Mouse (Mus musculus) CH12.LX (cell line): ENCODE measurements around the gene Kcnmb3. TPM values are rescaled to one million over a fixed set of nuclear protein-coding genes. Genes with fewer than 3 reads are reported as not detected.

ENCODE experiments used
- DNase-seq: peaks from one replicate; pipeline ENCODE4 v3.0.0-alpha.2; 2013; ENCODE audit errors: extremely low read depth
- H3K27ac ChIP-seq: 2 replicates; pipeline ENCODE4 v1.5.1; 2012; ENCODE audit warnings: low read depth, mild to moderate bottlenecking, control low read depth, moderate library complexity; ENCODE audit not compliant: insufficient read depth
- H3K27me3 ChIP-seq: replicated peaks from 2 replicates; pipeline ENCODE3; 2012; ENCODE audit warnings: inconsistent platforms
- H3K36me3 ChIP-seq, 2 experiments: replicated peaks in 1 of 2; 2 replicates each; pipeline versions ENCODE3 to v1.6.1; 2012; ENCODE audit warnings: inconsistent platforms in 1 of 2, low read length in 1 of 2, mild to moderate bottlenecking in 1 of 2, mixed read lengths in 1 of 2, moderate library complexity in 1 of 2; ENCODE audit not compliant: control insufficient read depth in 1 of 2, insufficient read depth in 1 of 2
- H3K4me1 ChIP-seq, 2 experiments: 2 replicates each; pipeline ENCODE4 v1.6.1; 2012; ENCODE audit warnings: inconsistent platforms in 1 of 2, moderate library complexity in 1 of 2; ENCODE audit not compliant: insufficient read depth in 2 of 2, control insufficient read depth in 1 of 2
- H3K4me2 ChIP-seq: 2 replicates; pipeline ENCODE4 v1.6.1; 2012; ENCODE audit warnings: low read depth, mild to moderate bottlenecking, control low read depth; ENCODE audit not compliant: poor library complexity, insufficient read depth, severe bottlenecking
- H3K4me3 ChIP-seq, 3 experiments: fragments of 150-350 bp in 1 of 3; sonication (generic) in 1 of 3; replicated peaks in 1 of 3; 2 replicates each; pipeline versions ENCODE3 to v1.5.1; 2011 to 2012; ENCODE audit warnings: low read depth in 2 of 3, low read length in 2 of 3, mild to moderate bottlenecking in 2 of 3, moderate library complexity in 2 of 3, control low read depth in 1 of 3, improper control_type of control experiment in 1 of 3, inconsistent platforms in 1 of 3, mixed read lengths in 1 of 3; ENCODE audit not compliant: poor library complexity in 1 of 3
- H3K79me2 ChIP-seq: replicated peaks from 2 replicates; pipeline ENCODE4 v1.6.1; 2012; ENCODE audit warnings: mild to moderate bottlenecking, moderate library complexity; ENCODE audit not compliant: control insufficient read depth, poor library complexity, insufficient read depth, severe bottlenecking; ENCODE audit errors: extremely low read depth
- H3K9ac ChIP-seq: 2 replicates; pipeline ENCODE4 v1.6.1; 2012; ENCODE audit warnings: low read depth, mild to moderate bottlenecking, control low read depth, moderate library complexity; ENCODE audit not compliant: insufficient read depth
- H3K9me3 ChIP-seq: replicated peaks from 2 replicates; pipeline ENCODE3; 2012; ENCODE audit warnings: low read length, inconsistent platforms, mixed read lengths
- CHD1 ChIP-seq: IDR thresholded peaks from 2 replicates; pipeline ENCODE4 v1.6.1; 2012; ENCODE audit warnings: low read depth, low read length, improper control_type of control experiment, inconsistent platforms
- CTCF ChIP-seq, 2 experiments: IDR thresholded peaks in 1 of 2; conservative IDR thresholded peaks in 1 of 2; 2 replicates each; pipeline ENCODE4 v1.5.1; 2011 to 2012; ENCODE audit warnings: low read depth in 2 of 2, low read length in 2 of 2, improper control_type of control experiment in 1 of 2, inconsistent platforms in 1 of 2, mild to moderate bottlenecking in 1 of 2, moderate library complexity in 1 of 2
- EP300 ChIP-seq: IDR thresholded peaks from 2 replicates; pipeline ENCODE4 v1.6.1; 2011; ENCODE audit warnings: low read length, improper control_type of control experiment
- ETS1 ChIP-seq: conservative IDR thresholded peaks from 2 replicates; pipeline ENCODE4 v1.6.1; 2012; ENCODE audit warnings: low read depth, mild to moderate bottlenecking, inconsistent platforms, low read length, improper control_type of control experiment, moderate library complexity
- IRF4 ChIP-seq: IDR thresholded peaks from 2 replicates; pipeline ENCODE4 v1.6.1; 2014; ENCODE audit warnings: low read depth, mild to moderate bottlenecking, inconsistent platforms, low read length, improper control_type of control experiment
- JUND ChIP-seq: conservative IDR thresholded peaks from 2 replicates; pipeline ENCODE4 v1.6.1; 2011; ENCODE audit warnings: low read depth, low read length, improper control_type of control experiment
- KAT2A ChIP-seq: IDR thresholded peaks from 2 replicates; pipeline ENCODE4 v1.6.1; 2012; ENCODE audit warnings: low read length, improper control_type of control experiment, inconsistent platforms; ENCODE audit not compliant: insufficient replicate concordance
- MAFK ChIP-seq: IDR thresholded peaks from 2 replicates; pipeline ENCODE4 v1.6.1; 2011; ENCODE audit warnings: low read length, improper control_type of control experiment; ENCODE audit not compliant: insufficient replicate concordance
- MAZ ChIP-seq: IDR thresholded peaks from 2 replicates; pipeline ENCODE4 v1.6.1; 2012; ENCODE audit warnings: low read depth, mild to moderate bottlenecking, inconsistent platforms, low read length, improper control_type of control experiment, moderate library complexity
- PAX5 ChIP-seq: IDR thresholded peaks from 2 replicates; pipeline ENCODE4 v1.6.1; 2012; ENCODE audit warnings: low read length, inconsistent platforms, mixed read lengths
- POLR2AphosphoS2 ChIP-seq: IDR thresholded peaks from 2 replicates; pipeline ENCODE4 v1.6.1; 2011; ENCODE audit warnings: low read depth, low read length, improper control_type of control experiment
- RAD21 ChIP-seq: IDR thresholded peaks from 2 replicates; pipeline ENCODE4 v1.6.1; 2011; ENCODE audit warnings: low read depth, mild to moderate bottlenecking, low read length, improper control_type of control experiment, moderate library complexity
- RCOR1 ChIP-seq: conservative IDR thresholded peaks from 2 replicates; pipeline ENCODE4 v1.6.1; 2012; ENCODE audit warnings: low read depth, mild to moderate bottlenecking, inconsistent platforms, low read length, improper control_type of control experiment
- SIN3A ChIP-seq: IDR thresholded peaks from 2 replicates; pipeline ENCODE4 v1.6.1; 2012; ENCODE audit warnings: low read length, improper control_type of control experiment, inconsistent platforms
- SMC3 ChIP-seq: IDR thresholded peaks from 2 replicates; pipeline ENCODE4 v1.6.1; 2011; ENCODE audit warnings: low read depth, low read length, improper control_type of control experiment
- TCF12 ChIP-seq: IDR thresholded peaks from 2 replicates; pipeline ENCODE4 v1.6.1; 2014; ENCODE audit warnings: low read depth, mild to moderate bottlenecking, inconsistent platforms, low read length, improper control_type of control experiment
- UBTF ChIP-seq: IDR thresholded peaks from 2 replicates; pipeline ENCODE4 v1.6.1; 2012; ENCODE audit warnings: low read depth, mild to moderate bottlenecking, inconsistent platforms, low read length, improper control_type of control experiment, moderate library complexity
- USF1 ChIP-seq: IDR thresholded peaks from 2 replicates; pipeline ENCODE4 v1.6.1; 2014; ENCODE audit warnings: low read depth, mild to moderate bottlenecking, inconsistent platforms, low read length, improper control_type of control experiment
- USF2 ChIP-seq: conservative IDR thresholded peaks from 2 replicates; pipeline ENCODE4 v1.6.1; 2011; ENCODE audit warnings: low read depth, low read length, improper control_type of control experiment
- ZC3H11A ChIP-seq: IDR thresholded peaks from 2 replicates; pipeline ENCODE4 v1.6.1; 2012; ENCODE audit warnings: low read depth, mild to moderate bottlenecking, inconsistent platforms, low read length, improper control_type of control experiment
- ZKSCAN1 ChIP-seq: IDR thresholded peaks from 2 replicates; pipeline ENCODE4 v1.6.1; 2012; ENCODE audit warnings: low read depth, inconsistent platforms, low read length, improper control_type of control experiment, borderline replicate concordance
- dilution Hi-C: fragments of 300-500 bp; cut with MboI; formaldehyde crosslinking; loops from 2 replicates; pipeline ENCODE4 v1.14.3; 2020; ENCODE audit warnings: low sequenced_read_pairs; ENCODE audit not compliant: extremely low pct_unique_long_range_greater_than_20kb, extremely low pct_ligation_motif_present
- in situ Hi-C: fragments of 300-500 bp; cut with MboI; formaldehyde crosslinking; loops from 3 replicates; pipeline ENCODE4 v1.14.3; 2019; ENCODE audit warnings: low sequenced_read_pairs, low pct_ligation_motif_present, low pct_unique_long_range_greater_than_20kb, mixed read lengths
- polyA plus RNA-seq: library from polyadenylated mRNA; unstranded; fragments of >175 nt; gene quantifications from 2 replicates; pipeline ENCODE4 v1.2.1, GENCODE M21; 2012; ENCODE audit warnings: low read depth; ENCODE audit not compliant: insufficient read length
- total RNA-seq, 2 experiments: library from RNA; depleted of rRNA; stranded (reverse); fragments of 300-350 nt in 1 of 2; fragments of >200 nt in 1 of 2; gene quantifications; 2 replicates each; pipeline ENCODE4 v1.2.3; 2012 to 2014

Kcnmb3 gene
- total and polyA plus RNA-seq, 3 experiments, result 1.0 to 4.7 (median 2.4) TPM

DNA sequence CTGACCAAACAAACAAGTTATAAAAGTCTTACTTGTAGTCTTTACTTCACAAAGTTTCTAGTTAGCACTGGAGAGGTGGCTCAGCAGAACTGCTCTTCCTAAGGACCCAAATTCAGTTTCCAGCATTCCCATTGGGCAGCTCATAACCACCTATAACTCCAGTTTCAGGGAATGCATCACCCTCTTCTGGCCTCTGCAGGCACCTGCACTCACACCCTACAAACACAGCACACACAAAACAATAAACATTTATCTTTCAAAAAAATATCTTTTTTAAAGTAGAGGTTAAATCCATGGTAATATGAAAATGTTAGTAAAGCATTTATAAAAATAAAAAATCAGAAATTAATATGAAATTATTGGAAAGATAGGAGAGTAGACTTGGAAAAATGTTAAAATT lies 50.3 kb downstream of the Kcnmb3 start:
- TF ChIP-seq TCF12 (no peak), RAD21 (peak; percentile 13), ETS1 (no peak), EP300 (no peak), UBTF (no peak), JUND (no peak), SIN3A (no peak), SMC3 (peak; percentile 31), MAFK (no peak), CTCF (conservative IDR thresholded peaks at IDR 0.05 in 1 of 2, IDR thresholded peaks at IDR 0.05 in 1 of 2; ENCODE audit: low read depth in 2 of 2, low read length in 2 of 2) (peak in 1 of 2 experiments; percentile 29; a peak in 1 of 4 replicates), POLR2AphosphoS2 (no peak), ZC3H11A (no peak)
- Histone ChIP-seq H3K4me3 (no peak overlapping the region), H3K79me2 (no peaks in the 10 kb centered on the region; the same call in 1 of the 2 replicates), H3K27me3 (no peaks in the 10 kb centered on the region), H3K27ac (no peak overlapping the region), H3K9ac (no peak overlapping the region), H3K36me3 (peaks cover 50 to 73% of the 10 kb centered on the region in 2 experiments), H3K4me1 (peaks cover 12 to 33% of the 10 kb centered on the region in 2 experiments), H3K4me2 (no peak overlapping the region), H3K9me3 (no peaks in the 10 kb centered on the region)
- dilution Hi-C loops (no loop called here), in situ Hi-C loops (no loop called here)
- DNase-seq, result no peak

DNA sequence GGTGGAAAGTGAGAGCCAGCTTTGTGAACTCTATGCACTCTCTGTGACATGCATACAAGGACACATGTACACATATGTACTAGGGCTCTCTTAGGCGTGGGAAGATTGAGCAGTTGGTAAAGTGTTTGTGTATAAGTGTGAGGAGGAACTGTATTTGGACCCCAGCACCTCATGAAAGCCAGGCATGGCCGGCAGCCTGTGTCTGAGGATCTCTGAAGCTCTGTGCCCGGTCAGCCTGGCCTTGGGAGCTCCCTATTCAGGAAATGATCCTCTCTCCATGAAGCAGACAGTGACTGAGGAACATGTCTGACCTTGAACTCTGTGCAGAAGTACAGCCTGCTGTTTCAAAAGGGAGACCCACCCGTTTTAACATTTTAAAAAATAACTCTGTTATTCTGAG lies 53.3 kb downstream of the Kcnmb3 start:
- Histone ChIP-seq H3K79me2 (peaks cover 3% of the 10 kb centered on the region; the same call in 1 of the 2 replicates), H3K27ac (peak overlapping the region; percentile 44), H3K9me3 (no peaks in the 10 kb centered on the region), H3K36me3 (peaks cover 34 to 57% of the 10 kb centered on the region in 2 experiments), H3K4me3 (no peak overlapping the region), H3K27me3 (no peaks in the 10 kb centered on the region), H3K4me1 (peaks cover 16 to 56% of the 10 kb centered on the region in 2 experiments), H3K9ac (0 out of 2 replicates have a peak overlapping the region, but pooled peaks have one; percentile 6), H3K4me2 (no peak overlapping the region)
- TF ChIP-seq SIN3A (no peak), PAX5 (no peak), CHD1 (no peak), JUND (no peak), MAZ (no peak), USF1 (no peak), RCOR1 (no peak), USF2 (no peak), KAT2A (no peak), ZKSCAN1 (no peak), ZC3H11A (no peak), IRF4 (no peak)
- in situ Hi-C loops (no loop called here), dilution Hi-C loops (no loop called here)
- DNase-seq, result no peak
